Mouse (Mus musculus) CH12.LX (cell line): ENCODE measurements at regions not wholly inside any gene's neighbourhood (a gene's known extent, or its start where the extent isn't known, plus 50 kb on each side); places are given as distances from the start of the nearest gene placed in this dataset.

Experiments
- CTCF ChIP-seq, 2 experiments: IDR thresholded peaks in 1 of 2; conservative IDR thresholded peaks in 1 of 2; 2 replicates each; pipeline ENCODE4 v1.5.1; 2011 to 2012; ENCODE audit warnings: low read depth in 2 of 2, low read length in 2 of 2, improper control_type of control experiment in 1 of 2, inconsistent platforms in 1 of 2, mild to moderate bottlenecking in 1 of 2, moderate library complexity in 1 of 2
- E2F4 ChIP-seq: IDR thresholded peaks from 2 replicates; pipeline ENCODE4 v1.6.1; 2011; ENCODE audit warnings: low read depth, low read length, improper control_type of control experiment; ENCODE audit not compliant: insufficient replicate concordance
- EP300 ChIP-seq: IDR thresholded peaks from 2 replicates; pipeline ENCODE4 v1.6.1; 2011; ENCODE audit warnings: low read length, improper control_type of control experiment
- GABPA ChIP-seq: IDR thresholded peaks from 2 replicates; pipeline ENCODE4 v1.6.1; 2012; ENCODE audit warnings: low read depth, low read length, improper control_type of control experiment, inconsistent platforms; ENCODE audit not compliant: insufficient replicate concordance
- KAT2A ChIP-seq: IDR thresholded peaks from 2 replicates; pipeline ENCODE4 v1.6.1; 2012; ENCODE audit warnings: low read length, improper control_type of control experiment, inconsistent platforms; ENCODE audit not compliant: insufficient replicate concordance
- MXI1 ChIP-seq: IDR thresholded peaks from 2 replicates; pipeline ENCODE4 v1.6.1; 2011; ENCODE audit warnings: mild to moderate bottlenecking, low read depth, low read length, improper control_type of control experiment
- NELFE ChIP-seq: IDR thresholded peaks from 2 replicates; pipeline ENCODE4 v1.6.1; 2011; ENCODE audit warnings: low read depth, low read length, improper control_type of control experiment
- POLR2A ChIP-seq: IDR thresholded peaks from 2 replicates; pipeline ENCODE4 v1.6.1; 2011; ENCODE audit warnings: low read depth, mild to moderate bottlenecking, improper control_type of control experiment, low read length
- RAD21 ChIP-seq: IDR thresholded peaks from 2 replicates; pipeline ENCODE4 v1.6.1; 2011; ENCODE audit warnings: low read depth, mild to moderate bottlenecking, low read length, improper control_type of control experiment, moderate library complexity
- TBP ChIP-seq: conservative IDR thresholded peaks from 2 replicates; pipeline ENCODE4 v1.6.1; 2011; ENCODE audit warnings: low read depth, low read length, improper control_type of control experiment
- UBTF ChIP-seq: IDR thresholded peaks from 2 replicates; pipeline ENCODE4 v1.6.1; 2012; ENCODE audit warnings: low read depth, mild to moderate bottlenecking, inconsistent platforms, low read length, improper control_type of control experiment, moderate library complexity

DNA sequence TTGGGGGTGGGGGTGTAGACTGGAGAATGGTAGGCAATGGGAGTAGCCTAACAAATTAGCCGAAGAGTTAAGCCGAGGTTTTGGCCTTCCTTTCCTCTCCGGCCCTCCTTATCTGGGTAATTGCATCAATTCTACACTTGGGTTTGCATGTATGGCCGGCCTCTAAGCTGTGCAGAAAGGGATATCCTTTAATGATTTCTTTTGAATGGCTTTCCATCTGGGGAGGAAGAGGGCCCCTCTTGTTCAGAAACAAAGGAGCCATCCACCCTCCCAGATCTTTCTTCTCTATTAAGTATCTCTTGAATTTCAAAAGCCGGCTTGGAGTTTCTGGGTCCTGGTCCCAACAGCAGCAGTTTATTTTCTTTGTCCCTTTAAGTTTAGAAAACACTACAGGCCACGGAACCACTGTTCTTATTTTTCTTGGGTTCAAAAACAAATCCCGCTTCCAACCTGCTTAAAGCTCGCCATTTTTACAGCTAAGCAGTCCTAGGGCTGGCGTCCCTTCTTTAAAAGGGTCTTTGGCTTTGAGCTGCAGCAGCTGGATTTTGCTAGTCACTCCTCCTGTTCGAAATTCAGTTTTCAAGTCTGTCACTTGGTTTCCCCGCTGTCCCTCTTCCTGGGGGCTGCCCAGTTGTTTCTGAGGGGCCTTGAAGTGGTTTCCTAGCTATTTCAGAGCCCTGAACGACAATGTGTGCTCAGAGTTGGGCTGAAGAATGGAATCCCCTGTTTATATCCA is 73.1 kb upstream of the Lrig1 start:
- TF ChIP-seq E2F4 (no peak), MXI1 (no peak), UBTF (no peak), GABPA (no peak), CTCF (conservative IDR thresholded peaks at IDR 0.05 in 1 of 2, IDR thresholded peaks at IDR 0.05 in 1 of 2; ENCODE audit: low read depth in 2 of 2, low read length in 2 of 2) (no peak), POLR2A (no peak), TBP (no peak), KAT2A (no peak), NELFE (no peak), EP300 (no peak), RAD21 (no peak)
